Mouse (Mus musculus): Measurements from ENCODE around the gene Kcnip2. TPM values are rescaled to one million over a fixed set of nuclear protein-coding genes. Genes with fewer than 3 reads are reported as not detected.

Kcnip2 gene
- polyA plus RNA-seq, 2 experiments from 2014 or later, result 17.3 to 17.4 TPM

DNA sequence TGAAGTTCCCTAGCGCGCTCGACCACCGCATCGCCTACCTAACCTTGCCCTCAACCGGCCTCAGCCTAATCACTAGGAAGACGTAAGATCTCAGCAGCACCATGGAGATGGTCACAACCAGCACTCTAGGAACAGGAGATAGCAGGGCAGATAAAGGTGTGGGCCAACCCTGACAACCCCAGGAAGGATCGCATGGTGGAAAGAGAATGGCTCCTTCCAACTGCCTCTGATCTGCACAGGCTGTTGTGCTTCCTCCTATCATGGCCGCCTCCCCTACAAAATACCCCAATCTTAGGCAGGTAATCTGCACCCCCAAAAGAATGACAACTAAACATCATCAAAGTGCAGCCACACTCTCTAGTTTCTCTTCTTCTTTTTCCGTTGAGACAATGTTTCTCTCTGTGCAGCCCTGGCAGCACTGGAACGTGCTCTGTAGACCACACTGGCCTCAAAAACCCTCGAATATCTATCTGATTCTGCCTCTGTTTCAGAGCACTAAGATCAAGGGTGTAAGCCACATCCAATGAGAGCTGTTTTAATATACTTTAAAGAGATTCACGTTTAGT lies 35.4 kb downstream of the Kcnip2 start:
- no peak for ATAC-seq

DNA sequence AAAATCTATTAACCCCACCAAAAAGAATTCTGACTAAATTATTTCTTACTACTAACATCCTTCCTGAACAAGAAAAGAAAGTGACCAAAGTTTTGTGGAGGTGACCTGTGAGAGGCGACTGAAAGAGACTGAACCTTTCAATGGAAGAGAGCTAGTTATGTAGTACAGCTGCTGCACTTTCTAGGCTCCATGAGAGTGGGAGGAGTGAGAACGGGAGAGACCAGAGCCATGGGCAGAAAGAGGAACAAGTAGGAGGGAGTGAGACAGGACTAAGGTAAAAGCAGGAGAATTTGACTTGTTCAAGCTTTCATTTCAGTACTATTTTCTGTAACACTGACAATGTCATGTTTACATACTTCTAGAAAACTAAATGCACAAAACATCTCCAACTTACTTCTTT lies 40.4 kb downstream of the Kcnip2 start:
- no peak for ATAC-seq

DNA sequence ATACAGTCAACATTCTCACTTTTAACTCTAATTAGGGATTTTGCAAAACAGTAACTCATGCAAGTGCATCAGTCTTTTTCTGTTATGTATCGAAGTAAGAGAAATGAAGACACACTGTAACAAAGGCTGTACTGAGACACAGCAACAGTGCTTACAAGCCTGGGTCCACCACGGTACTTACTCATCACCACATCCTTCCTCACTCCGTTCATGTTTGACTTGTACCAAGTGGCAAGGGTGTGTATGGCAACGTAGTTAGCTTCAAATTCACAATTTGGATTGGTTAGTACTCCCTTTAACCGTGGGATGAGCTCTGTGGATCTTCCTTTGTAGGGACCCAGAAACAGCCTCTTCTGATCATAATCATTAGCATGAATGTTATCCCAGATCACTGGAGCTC lies 44.4 kb downstream of the Kcnip2 start:
- no peak for ATAC-seq

DNA sequence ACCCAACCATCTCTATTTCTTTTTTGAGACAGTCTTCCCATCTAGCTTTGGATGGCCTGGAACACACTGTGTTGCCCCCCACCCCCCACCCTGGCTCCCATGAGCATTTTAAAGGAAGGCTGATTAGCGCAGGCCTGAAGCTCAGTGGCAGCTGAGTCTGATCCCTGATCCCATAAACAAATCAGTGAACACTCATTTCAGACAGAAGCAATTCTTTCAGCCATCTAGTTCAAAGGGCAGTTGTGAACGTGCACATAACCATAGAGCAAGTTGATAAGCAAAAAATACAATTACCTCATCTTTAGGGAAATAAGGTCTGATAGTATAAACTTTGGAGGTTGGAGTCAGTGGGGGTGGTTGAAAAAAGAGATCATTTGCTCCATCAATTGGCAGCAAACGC lies 55.1 kb downstream of the Kcnip2 start:
- no peak for ATAC-seq

DNA sequence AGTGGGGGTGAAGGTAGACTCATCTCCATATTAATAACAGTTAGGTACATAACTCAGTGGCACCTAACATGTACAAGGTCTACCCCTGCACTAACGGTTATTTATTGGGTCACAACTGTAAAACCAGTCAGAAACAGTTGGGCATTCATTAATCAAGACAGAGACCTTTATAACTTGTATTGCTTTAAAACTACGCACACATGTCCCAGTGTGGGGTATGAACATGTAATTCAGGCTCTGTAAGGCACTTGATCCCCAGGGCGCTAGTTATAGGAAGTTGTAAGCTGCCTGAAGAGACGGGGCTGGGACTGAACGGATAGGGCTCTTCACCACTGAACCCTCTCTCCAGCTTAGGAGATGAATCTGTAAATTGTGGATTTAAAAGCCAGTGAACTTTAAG lies 57.2 kb downstream of the Kcnip2 start:
- ATAC-seq, result no peak

DNA sequence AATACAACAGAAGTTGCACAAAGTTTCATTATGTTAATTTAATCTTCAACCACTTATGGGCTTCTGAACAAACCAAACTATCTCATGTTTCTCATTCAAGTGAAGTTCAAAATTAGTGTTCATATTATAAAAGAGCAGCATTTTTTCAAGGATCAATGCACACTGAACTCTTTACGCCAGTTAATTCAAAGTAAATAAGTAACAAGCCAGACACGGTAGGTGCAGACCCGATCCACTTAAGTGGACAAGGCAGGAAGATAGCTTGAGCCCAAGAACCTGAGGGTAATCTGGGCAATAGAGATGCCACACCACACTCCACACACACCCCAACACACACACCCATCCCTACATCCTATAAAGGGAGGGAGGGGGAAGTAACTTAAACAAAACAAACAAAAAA lies 62.3 kb downstream of the Kcnip2 start:
- no peak for ATAC-seq

DNA sequence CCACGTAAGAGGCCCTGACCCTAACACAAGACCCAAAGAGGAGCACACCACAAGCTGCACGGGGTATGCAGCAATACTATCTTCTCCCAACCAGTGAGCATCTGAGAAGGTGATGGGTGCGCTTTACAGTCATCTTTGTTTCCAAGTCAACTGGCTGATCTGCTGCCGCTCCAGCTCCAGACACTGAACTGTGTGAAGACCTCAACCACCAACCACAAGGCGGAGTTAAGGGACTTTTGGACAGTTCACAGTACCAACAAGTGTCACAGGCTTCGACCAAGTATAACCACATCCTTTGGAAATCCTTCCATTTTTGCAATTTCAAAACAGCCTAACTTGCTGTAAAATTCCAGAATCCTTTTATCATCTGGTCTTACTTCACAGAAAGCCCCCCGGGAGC lies 64.0 kb downstream of the Kcnip2 start:
- ATAC-seq, result no peak

DNA sequence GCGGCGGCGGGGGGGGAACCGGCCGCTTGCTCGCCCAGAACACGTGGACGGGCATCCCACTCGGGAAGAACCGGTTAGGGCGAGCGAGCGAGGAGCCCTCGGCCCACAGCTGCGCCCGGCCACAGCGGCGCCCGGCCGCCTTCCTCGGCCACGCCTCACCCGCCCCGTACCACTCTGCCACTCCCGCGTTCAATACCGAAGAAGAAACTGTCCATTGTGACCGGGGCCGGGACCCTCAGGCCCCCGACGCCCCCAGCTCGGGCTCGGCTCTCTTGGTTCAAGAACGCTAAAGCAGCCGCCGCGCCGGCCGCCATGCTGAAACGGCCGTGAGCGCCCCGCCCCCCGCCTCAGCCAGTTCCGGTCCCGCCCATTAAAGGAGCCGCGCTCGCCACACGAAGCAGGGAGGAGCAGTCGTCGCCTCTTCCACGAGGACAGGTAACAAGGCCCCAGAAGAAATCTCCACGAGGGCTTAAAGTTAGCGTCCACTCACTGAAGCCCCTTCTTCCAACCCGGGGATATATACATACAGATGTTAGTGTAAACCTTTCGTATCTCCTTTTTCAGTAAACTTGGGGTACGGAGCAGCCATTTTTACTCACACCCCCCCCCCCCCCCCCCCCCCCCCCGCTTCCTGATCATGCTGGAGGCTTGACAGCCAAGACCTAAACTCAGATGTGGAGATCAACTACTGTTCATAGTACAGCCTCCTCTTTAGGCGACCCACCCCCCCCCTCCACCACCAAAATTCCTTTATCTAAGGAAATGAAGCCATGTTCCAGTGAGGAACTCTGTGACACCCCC lies 66.4 kb downstream of the Kcnip2 start, which contains the start of gene Npm3:
Gene Npm3, minus strand, starts transcription at position 349 of the 801 bp plus-strand sequence.
- peak; percentile 82 for ATAC-seq

DNA sequence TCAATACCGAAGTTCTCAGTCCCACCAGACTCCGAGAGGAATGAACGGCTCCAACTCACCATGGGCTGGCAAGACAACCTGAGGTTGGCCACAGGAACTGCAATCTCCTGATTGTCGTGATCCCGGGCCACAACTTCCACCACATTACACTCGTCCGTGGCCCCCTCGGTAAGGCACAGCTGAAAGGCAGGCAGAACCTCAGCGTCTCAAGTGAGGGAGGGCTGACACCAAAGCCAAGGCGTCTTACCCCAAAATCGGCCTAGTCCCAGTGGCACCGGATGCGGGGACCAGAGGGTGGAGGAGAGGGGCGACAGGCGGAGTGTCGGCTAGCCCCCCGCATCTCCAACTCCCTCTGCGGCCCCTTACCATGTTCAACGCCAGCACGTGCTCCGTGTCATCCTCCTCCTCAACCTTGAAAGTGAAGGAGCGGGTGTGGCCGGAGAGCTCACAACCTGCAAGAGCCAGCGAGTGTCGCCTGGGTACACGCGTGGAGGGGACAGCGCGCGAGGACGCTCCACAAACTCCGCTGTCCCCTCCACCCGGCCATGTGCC lies 67.1 kb downstream of the Kcnip2 start:
- ATAC-seq, result peak; percentile 38

DNA sequence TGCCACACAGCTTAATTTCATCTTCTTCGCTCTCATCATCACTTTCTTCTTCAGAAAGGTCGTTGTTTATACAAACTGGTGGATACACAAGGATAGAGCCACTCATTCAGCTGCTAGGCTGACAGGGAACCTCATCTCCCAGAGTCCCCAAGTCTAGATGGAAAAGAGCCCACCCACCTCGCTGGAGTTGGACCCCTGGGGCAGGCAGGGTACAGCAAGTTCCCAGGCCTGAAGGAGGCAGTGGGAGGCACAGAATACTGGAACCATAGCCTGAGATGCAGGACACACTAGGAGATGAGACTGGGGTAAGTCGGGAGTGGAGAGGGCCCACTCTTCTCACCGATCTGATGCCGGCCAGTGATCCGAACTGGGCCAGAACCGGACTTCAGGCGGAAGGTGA lies 67.7 kb downstream of the Kcnip2 start:
- no peak for ATAC-seq

DNA sequence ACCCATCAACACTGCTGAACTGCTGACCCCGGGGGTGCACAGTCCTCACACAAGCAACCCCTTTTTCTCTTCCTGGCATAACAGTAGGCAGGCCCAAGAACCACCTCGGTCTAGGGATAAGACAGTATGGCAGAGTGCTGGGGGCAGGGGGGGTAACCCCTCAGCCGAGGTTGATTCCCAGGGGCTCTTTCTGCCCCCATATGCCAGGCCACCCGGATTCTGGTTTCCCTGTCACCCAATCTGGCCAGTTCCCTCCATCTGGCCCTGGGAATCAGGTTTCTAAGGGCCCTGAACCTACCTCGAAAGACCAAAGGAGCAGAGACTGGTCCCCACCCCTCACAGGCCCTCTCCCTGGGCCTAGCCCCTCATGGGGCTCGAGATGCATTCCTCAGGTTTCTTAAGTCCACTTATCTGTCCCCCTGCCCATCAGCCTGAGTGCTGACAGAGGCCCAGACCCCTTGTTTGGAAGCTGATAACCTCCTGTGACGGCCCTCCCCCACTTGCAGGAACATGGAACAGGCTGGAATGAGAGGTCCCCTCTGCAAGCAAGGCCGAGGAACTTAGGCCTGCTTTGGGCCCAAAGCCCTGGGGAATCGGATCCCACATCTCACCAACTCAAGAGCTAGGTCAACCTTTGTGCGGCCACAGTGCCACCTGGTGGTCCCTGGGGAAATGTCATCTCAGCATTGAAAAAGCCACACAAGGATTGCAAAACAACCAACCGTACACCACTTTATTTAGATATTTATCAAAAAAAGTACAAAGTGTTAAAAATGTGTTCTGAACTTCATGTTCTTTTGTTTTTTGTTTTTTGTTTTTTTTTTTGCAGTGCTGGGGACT lies 68.6 kb downstream of the Kcnip2 start:
- ATAC-seq, result peak; percentile 32

DNA sequence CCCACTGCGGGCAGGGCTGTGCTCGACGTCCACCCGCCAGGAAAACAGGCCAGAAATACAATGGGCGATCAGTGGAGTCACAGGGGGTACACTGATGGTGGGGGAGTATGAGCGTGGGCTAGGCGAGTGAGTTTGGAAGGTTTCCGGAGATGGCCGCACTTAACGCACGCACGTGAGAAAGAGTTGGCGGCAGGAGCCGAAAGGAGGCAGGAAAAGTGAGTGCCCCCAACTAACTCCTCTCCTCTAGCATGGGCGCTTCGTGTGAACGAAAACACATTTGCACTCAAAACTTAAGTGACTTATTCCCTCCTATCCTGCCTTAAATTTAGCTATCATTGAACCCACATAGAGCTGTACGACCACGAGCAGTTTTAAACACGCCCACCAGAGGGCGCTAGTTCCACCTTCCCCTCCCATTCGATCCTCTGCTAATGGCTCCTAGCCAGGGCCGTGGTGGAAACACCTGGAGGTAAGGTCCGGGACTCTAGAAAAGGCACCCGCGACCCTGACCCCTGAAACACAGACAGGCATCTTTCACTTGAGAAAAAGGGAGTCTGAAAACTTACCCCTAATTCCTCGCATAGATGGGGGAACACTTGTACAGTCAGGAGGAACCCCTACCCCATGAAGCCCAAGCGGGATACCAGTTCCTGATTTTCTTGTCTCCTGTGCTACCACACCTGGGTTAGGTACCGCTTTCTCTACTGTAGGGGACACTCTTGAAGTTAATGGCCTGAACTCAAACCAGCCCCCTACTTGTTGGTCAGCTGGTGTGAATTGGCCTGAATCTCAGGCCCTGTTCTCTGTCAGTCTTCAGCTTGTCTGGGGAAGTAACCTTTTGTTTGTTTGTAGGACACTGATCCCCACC lies 69.5 kb downstream of the Kcnip2 start:
- ATAC-seq, result peak; percentile 42

DNA sequence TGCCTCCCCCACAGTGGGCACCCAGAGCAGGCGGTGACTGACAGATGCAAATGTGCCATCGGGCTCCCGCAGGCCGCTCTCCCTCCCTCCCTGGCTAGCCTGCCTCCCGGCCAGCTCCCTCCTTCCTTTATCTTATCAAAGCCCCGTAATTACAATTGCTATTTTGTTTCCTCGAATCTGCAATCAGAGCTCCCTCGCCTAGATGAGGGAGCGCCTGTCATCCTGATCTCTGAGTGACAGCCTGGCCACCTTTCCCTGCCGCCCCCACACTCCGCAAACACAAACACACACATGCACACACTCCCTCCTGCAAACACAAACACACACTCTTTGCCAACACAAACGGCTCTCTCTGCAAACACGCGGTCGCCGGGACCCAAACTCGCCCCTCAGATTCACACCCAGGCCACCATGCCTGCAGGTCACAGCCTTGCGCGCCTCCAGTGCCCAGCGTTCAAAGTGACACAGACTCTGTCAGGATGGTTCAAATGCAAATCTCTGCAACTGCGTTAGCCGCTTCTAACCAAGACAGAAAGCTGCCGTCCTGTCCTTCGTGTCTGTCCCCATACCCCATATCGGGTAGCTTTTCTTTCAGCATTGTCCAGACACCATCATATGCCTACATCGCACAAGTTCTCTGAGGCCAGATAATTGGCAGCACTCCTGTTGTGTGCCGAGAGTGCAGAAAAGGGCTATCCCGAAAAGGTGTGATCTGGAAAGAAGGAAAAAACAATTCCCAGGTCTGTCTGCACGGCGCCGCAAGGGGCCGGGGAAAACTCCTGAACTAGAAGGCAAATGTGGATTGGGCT lies 70.3 kb downstream of the Kcnip2 start:
- ATAC-seq, result no peak

DNA sequence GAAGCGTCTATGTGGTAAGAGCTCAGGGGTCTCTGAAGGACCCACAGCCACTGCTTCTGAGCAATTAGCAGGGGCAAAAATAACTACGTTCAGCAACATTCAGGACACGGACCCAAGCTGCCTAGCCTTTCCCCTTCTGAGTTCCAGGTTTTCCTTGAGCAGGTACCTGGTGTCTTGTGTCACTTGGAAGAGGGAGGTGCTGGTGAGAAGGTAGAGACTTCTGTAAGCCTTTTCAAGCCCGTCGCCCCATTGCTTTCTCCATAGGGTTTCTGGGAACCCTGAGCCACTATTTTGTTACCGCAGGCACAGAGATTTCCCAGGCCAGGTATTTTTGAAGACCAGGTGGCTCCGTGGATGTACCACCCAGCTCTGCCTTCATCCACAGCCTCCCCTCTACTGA lies 72.2 kb downstream of the Kcnip2 start:
- ATAC-seq, result no peak

DNA sequence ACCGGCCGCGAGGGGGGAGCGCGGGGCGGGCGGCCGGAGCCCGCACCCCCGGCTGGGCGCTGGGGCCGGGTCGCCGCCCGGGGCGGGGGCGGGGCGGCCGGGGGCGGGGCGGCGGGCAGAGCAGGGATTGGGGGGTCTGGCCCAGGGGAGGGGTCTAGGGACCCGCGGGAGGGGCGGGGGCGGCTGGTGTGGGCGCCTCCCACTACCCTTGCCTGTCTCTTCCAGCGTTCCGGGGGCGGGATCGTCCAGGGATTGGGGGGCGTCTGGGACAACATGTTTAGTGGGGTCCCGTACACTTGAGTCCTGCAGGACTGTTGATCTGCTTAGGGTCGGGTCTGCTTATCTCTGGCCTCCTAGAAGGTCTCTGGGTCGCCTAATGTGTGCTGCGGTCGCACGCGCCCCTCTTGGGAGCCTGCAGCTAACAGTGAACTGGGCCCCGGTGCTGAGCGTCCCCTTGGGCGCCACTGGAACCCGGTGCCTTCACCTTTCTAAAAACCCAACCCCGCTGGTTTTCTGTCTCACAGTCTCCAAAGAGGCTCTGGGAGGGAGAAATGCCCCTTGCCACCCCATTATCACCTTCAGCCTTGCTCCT lies 72.8 kb downstream of the Kcnip2 start:
- no peak for ATAC-seq

DNA sequence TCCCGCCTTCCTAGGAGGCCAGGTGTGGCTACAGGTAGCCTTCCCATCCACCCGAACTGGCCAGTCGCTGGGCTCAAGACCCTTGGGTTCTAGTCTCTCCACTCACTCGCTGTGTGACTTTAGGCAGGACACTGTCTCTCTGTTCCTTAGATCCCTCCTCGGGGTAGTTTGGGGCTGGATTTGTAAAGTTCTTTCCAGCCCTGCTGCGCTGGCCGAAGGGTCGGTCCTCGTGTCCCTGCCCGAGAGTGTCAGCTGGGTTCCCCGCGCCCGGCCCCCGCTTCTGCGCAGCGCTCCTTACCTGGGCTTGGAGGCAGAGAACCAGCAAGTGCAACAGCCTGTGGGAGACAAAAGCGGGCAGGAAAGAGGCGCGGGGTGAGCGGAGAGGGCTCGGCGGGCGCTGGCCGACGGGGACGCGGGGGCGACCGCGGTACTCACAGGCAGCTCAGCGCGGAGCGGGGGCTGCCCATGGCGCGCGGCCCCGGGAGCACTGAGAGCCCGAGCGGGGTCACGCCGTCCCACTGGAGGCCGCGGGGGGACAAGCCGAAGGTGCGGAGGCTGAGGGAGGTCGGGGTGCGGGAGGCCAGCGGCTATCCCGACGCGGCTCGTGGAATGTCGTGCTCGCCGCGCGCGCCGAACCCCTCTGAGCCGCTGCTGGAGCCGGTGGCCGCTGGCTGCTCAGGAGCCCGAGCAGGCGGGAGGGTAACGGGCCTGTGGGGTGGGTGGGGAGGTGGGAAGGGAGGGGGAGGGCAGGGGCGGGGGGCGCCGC lies 73.5 kb downstream of the Kcnip2 start, which contains the start of gene Fgf8:
Gene Fgf8, minus strand, starts transcription at position 698 of the 766 bp plus-strand sequence.
- ATAC-seq, result peak; percentile 42

Data from CD4-positive, CD25-positive, alpha-beta regulatory T cell, adult 4 months (primary cell).